Mouse (Mus musculus) liver, adult 2 months (tissue): ENCODE results near the gene Gm20388.

ENCODE experiments used
- CTCF ChIP-seq: fragments of 200-500 bp; IDR thresholded peaks from 2 replicates; pipeline ENCODE4 v1.5.1; 2011; ENCODE audit warnings: low read depth, low read length, control low read depth
- POLR2A ChIP-seq: fragments of 200-500 bp; IDR thresholded peaks from 2 replicates; pipeline ENCODE4 v1.6.1; 2011; ENCODE audit warnings: low read length, control low read depth; ENCODE audit not compliant: insufficient read depth; ENCODE audit errors: extremely low read depth

GRCm38 (mm10) chr8:124270504-124270903 is 4359.9 kb downstream of the Gm20388 start:
- TF ChIP-seq CTCF = no peak
- TF ChIP-seq POLR2A = no peak
